Mouse (Mus musculus) heart, postnatal 14 days (tissue): ENCODE data around the gene Mn1. TPM values are rescaled to one million over a fixed set of nuclear protein-coding genes. Genes with fewer than 3 reads are reported as not detected.
A peak's percentile ranks its signal among the peaks of the same experiment; 100 is the strongest.

Experiments used
- DNase-seq, 2 experiments: peaks; one replicate each; pipeline ENCODE4 v3.0.0; 2021 to 2022
- intact Hi-C: fragments of 180-260 bp; cut with DNase I; formaldehyde crosslinking; loops from one replicate; pipeline ENCODE4 v1.15.1; 2025
- long read RNA-seq, 2 experiments: library from polyadenylated mRNA; stranded (forward); transcript quantifications; one replicate each; pipeline ENCODE4 v2.0.0; 2021
- total RNA-seq, 2 experiments: library from RNA; stranded (reverse); gene quantifications; 2 replicates each; pipeline ENCODE4 v1.2.3; 2021

The Mn1 gene
- 10 to 100 TPM; 17.3 to 18.3 TPM for total RNA-seq
- long read RNA-seq, experiment 1, full-length matches to known transcripts: 5 of 7 reads
- long read RNA-seq, experiment 1, partial matches to known transcripts: 0 of 7 reads
- long read RNA-seq, experiment 1, other reads (novel, unspliced or antisense): 2 of 7 reads
- long read RNA-seq, experiment 2, full-length matches to known transcripts: 4 of 6 reads
- long read RNA-seq, experiment 2, partial matches to known transcripts: 2 of 6 reads
- long read RNA-seq, experiment 2, other reads (novel, unspliced or antisense): 0 of 6 reads

DNA sequence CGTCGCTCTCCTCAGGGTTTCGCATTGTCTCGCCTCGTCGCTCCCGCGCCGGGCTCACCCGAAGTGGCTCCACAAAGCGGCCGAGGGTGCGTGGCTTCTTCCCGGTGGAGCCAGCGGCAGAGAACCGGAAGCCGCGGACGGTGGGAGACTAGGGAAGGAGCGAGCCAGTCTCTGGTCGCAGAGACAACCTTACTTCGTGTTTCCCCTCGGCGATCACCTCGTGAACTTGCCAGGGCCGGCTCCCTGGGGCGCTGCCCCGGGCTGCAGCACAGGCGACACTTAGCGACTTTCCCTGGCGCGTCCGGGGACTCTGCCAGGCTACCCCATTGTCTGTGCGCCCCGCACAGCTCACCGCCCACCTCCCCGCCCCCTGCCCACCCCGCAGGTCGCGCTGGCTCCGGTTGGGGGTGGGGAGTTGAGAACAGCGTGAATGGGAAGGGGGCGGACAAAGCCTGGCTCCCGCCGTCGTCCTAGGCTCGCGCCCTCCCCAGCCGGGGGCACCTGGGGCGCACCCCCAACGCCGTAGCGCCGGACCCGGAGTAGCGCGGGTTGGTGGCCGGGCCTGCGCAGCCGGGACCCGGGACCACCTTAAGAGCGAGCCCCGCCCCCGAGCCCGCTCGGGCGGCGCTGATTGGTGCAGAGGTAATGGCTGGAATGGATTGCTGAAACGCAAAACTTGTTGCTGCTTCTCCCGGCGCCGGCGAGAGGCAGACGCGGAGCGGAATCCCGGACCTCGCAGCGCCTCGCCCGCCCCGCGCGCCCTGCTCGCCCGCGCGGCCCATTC lies at the start of gene Mn1:
Gene Mn1 (plus strand): TSS at position 772 of the 784 bp plus-strand sequence.
- peak; percentile 92 to 94 for DNase-seq
- intact Hi-C loops: loop anchor here (2.0 to 10.0 kb wide), 6 partner anchors 50 to 598 kb away; no protein-coding TSS in a partner anchor

DNA sequence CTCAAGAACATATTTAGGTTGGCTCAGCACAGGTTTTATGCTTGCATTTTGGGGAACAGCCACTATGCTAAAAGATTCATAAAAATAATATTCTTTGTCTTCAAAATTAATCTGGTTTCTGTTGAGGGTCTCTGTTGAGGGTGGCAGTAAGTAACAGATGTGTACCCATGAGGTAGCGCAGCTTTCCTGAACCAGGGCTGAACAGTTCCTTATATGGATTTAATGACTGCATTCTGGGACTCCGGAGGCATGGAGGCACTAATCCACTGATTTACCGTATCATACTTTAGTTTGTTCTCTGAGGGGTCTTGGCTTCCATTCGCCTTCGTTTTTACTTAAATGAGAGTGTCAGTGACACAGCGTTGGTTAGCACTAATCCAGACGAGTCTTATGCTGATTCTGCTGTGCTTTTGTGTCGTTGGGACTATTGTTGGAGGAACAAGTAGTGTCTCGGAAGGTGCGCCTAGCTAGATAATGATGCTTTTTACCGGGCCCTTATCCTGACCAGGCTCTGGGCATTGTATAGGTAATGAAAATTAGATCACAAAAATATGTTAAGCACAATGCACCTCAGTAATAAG lies 49.1 kb upstream of the Mn1 start:
- intact Hi-C loops: no loop called here
- DNase-seq: no peak

DNA sequence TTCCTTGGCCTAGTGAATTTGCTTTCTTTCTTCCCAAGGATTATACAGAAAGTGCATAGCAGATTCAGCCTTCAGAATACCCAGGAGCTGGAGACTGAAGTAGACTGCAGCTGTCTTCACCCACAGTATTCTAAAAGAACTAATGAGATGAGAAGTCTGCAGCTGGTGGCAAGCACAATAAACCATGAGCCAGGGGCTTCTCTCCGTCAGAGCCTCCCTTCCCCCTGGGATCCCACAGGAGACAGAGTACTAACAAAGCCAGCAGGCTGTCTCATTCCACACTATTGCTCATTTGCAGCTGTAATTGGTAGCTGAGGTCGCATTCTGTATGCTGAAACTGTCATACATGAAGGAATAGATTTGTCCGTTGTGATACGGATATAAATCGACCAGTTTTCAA lies 48.6 kb upstream of the Mn1 start:
- peak in 1 of 2 experiments; percentile 19 for DNase-seq
- intact Hi-C loops: no loop called here

DNA sequence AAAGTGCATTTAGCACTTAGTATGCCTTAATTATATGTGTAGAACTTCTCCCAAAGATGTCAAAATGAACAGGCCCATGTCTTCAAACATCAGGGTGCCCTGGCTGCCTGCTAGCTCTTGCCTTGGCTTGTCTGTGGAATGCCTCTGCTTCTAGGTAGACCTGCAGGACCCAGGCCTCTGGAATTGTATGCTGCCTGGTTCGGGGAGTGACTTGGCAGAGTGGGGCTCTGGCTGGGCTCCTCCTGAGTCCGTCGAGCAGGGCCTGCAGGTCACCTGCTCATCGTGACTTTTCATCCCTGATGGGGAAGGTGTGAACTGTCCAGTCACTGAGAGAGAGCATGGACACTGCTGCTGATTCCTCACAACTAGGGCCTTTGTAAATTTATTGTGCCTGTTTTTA lies 41.5 kb upstream of the Mn1 start:
- no peak for DNase-seq
- intact Hi-C loops: no loop called here

DNA sequence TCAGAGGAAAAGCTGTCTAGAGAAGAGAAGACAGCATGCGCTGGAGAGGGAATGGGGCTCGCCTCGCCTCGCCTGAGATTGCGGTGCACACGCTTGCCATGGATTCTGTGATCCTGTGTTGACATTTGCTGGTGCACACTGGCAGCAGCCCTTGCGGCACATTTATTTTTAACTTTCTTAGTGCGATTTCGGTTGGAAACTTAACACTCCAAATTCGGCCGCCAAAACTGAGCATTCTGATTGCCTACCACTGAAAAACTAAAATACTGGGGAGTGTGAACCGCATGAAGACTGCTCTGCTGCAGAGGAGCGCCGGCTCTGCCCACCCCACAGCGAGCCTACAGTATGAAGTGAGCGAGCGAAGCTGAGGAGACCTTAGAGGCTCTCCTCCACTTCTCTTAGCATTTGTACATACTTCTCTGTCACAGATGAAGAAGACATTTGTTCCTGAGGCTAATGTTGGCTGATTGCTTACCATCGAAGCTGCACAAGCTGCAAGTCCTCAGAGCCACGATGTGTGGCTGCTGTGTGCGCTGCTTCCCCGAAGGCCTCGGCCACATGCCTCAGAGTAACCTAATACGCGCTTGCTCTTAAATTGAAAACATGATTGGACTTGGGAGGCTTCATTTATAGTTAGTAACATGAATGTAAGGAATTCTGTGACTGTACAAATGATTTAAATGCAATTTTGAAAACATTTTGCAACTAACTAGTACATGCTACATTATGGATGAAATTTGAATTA lies 40.7 kb upstream of the Mn1 start:
- intact Hi-C loops: no loop called here

DNA sequence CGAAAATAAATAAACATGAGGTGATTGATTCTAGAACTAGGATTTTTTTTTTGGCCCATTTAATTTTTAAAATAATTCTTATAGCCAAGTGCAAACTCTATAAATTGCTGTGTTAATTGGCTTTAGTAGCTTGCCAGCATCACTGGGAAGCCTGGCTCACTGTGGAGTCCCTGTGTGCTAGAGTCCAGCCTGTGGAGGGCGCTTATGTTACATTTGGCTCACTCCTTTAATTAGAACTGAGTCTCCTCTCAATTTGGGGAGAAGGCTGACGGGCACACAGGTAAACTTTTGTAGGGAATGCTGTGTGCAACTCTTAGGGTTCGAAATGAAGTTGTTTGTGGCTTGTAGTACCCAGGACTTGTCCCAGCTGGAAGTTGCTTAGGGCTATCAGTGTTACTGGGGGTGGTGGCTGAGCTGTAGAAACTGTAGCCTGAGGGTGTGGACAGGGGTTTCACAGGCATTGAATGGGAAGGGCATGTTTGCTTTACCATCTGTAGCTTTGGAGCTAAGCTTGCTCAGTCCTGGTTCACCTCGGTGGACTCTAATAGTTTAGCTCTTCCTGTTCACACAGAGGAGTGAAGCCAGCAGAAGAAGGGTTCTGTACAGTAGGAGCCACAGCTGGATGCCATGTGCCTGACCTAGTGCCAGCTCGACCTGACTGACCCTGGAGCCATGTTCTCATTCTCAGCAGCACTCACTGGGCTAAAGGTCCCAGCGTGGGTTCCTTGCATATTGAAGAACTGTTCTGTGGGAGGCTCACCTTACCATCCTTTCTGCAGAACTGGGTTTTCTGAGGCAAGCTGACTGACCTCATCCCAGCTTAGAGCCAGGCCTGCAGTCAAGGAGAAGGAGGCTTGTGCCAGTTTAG lies 38.8 kb upstream of the Mn1 start:
- intact Hi-C loops: no loop called here

More for the DNA sequence above, 40.7 kb upstream of the Mn1 start:
- DNase-seq: no peak

DNA sequence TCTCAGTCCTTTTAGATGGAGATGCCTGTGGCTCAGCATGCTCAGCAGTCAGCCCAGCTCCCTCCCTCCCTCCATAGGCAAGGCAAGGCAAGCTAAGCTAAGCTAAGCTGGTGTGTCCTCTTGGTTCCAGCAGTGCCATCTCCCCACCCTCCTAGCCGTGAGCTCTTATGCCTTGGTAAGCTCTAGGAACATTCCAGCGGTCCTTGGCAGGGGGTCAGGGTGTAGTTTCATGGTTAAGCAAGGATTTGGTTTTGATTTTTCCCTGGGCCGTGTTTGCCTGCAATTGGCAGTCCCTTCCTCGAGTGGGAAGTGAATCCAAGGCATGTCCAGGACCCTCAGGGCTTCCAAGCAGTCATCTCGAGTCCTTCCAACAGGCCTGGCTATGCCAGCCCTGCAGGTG lies 33.8 kb upstream of the Mn1 start:
- DNase-seq: no peak
- intact Hi-C loops: no loop called here

More for the DNA sequence above, 38.8 kb upstream of the Mn1 start:
- DNase-seq: peak in 1 of 2 experiments; percentile 56

DNA sequence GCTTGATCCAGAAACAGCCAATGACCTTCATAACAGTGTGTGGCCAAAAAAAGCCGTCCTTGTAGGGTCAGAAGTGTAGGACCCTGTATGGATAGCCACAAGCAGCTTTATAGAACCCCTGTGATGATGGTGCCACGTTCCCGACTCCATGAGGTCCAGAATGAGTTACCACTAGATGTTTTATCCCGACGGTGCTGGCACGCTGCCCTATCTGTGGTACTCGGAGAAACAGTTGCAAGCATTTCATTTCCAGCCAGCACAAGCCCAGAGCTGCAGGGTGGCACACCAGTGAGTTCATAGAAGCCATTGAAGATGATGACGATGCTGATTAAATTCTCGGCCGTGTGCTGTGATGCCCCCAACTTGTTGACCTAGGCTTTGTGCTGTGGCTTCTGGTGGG lies 26.3 kb upstream of the Mn1 start:
- intact Hi-C loops: no loop called here
- DNase-seq: no peak

DNA sequence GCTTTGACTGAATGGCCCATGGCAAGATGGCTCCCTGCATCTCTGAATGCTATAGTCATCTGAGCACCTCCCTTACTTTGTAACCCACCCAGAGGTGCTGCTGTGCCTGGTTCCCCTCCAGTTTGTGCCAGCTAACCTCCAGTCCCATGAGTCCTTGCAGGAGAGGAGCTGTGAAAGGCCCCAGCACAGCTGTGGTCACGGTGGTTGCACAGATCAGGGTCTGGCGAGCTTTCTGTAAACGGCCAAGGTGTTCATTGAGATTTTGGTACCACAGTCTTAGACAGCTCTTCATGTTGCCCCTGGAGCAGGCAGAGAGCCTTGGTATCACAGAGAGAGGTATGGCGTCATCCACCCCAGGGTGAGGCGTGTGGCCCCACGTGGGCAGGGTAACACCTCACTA lies 25.7 kb upstream of the Mn1 start:
- intact Hi-C loops: no loop called here
- DNase-seq: no peak

DNA sequence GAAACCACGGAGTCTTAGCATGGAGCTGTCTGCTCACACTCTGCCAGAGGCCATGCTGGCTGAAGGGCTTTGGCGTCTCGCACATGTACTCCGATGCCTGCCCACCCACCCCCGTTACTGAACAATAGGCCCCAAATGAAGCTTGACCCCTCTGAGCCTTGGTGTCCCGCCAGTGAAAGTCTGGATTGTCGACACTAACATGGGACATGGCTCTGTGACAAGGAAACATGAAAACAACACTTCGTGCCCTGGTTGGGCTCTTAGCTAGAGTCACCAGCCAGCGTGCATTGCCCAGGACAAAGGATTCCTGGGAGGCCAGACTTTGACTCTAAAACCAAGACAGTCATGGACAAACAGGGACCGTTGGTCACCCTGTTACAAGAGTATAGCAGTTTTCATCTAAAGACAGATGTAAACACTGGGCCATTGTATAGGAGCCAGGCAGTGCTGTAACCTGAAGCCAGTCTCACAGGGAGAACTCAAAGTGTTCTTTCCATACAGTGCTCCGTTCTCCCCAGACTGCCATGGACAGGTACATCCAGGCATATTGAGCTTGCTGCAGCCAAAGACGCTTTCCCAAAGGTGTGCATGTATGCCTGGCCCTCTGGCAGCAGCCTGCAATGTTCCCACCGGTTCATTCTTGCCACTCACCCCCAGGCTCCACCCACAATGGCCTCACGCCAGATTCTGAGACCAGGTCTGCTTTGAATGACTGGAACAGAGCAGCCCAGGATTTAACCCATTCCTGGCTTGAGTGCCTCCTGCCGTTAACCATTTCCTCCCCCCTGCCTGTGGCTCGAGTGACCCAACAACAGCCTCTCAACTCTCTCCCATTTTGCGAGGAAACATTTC lies 23.6 kb upstream of the Mn1 start:
- intact Hi-C loops: no loop called here
- peak; percentile 40 to 71 for DNase-seq

DNA sequence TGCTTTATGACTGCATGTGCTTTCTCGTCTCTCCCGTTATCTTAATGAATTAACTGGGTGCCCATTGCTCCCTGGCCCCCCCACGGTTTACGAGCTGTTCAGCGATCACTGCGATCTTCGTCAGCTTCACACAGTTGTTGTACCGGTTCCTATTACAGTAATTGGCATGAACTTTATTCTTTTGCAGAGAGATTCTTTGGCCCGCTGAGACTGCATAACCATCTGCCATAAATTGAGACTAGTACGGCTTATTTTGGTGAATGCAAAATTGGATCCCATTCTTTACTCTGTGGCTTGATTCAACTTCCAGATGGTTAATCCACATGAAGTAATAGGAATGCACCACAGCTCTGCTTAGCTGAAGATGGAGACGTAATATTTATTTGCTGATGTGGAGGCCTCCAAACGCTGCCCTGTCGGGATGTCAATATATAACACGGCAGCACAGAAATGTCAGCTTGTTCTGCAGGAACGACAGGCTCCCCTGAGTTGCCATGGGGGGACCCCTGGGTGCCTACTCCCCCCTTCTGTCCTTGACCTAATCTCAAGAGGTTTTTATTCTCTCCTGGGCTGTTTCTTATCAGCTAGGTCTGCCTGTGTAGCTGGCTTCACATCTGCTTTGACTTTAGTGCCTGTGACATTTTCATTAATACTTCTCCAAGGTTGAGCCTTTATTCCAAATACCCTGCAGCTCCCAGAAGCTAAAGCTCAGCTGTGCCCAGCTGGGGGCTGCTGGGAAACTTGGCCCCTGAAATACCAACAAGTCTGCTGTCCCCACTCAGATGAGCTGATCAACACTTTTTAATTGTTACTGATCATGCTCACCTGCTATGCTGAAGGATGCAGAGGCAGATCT lies 22.7 kb upstream of the Mn1 start:
- DNase-seq: no peak
- intact Hi-C loops: no loop called here

DNA sequence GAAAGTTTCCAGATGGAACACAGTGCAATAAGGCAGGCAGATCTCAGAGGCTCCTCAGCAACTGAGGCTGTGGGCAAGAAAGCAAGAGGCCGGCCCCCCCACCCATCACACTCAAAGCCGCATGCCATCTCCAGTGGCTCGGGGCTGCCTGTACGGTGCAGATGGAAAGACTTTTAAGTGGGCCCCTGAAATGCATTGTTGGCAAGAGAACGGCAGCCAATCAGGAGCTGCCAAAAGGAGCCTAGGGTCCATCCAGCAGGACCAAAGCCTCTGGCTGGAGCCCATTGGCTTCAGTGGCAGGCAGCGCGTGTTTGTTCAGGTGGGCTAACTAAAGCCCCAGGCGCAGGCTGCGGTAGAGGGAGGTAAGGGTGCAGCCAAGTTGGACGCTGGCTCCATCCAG lies 21.4 kb upstream of the Mn1 start:
- DNase-seq: no peak
- intact Hi-C loops: no loop called here

DNA sequence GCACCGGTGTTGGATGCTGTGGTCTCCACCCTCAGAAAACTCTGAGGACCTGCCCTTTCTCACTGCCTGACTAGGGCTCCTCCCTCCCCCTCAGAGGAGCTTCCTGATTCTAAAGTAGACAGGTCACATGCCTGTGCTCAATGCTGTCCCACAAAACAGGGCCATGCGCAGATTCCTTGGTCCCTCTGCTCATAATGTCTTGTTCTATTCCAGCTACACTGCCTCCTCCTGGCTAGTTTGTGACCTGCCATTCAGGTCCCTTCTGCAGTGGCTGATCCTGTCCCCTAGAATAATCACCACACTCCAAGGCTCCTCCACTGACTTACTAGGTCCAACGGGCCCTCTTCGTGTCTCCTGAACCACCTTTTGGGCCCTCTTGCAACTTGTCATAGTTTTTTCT lies 21.0 kb upstream of the Mn1 start:
- intact Hi-C loops: no loop called here
- DNase-seq: no peak

DNA sequence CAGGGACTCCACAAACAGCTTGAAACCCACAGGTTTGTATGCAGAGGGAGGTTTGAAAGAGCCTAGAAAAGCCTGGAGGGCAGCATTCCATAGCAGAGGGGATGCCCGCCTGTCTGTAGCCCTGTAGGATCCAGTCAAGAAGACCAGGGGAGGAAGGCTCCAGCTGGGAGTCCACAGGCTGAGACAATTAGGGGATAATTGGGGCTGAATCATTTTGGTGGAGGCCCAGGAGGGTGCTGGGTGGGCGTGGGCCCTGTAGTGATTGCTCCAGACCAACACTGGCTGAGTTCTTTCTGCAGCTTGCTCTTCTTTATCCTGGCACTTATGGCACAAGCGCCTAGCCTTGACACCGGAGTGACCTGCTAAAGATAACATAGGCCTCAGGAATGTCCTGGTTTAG lies 18.7 kb upstream of the Mn1 start:
- DNase-seq: no peak
- intact Hi-C loops: no loop called here

DNA sequence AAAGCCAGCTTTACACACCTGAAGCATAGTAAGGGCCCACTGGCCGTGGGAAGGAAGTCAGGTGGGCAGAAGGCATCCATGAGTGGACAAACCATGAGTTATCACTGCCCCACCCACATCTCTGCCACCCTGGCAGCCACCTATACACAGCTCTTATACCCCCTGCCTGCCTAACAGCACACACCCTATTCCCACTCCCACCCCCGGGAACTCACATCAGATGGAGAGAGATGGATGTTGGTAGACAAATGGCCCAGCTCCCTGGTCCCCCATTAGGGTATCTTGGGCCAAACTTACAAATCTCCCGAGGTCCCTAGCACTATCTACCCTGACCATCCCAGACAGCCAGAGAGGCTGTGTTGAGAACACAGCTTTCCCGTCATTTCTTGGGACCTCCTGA lies 17.9 kb upstream of the Mn1 start:
- intact Hi-C loops: no loop called here
- DNase-seq: no peak

DNA sequence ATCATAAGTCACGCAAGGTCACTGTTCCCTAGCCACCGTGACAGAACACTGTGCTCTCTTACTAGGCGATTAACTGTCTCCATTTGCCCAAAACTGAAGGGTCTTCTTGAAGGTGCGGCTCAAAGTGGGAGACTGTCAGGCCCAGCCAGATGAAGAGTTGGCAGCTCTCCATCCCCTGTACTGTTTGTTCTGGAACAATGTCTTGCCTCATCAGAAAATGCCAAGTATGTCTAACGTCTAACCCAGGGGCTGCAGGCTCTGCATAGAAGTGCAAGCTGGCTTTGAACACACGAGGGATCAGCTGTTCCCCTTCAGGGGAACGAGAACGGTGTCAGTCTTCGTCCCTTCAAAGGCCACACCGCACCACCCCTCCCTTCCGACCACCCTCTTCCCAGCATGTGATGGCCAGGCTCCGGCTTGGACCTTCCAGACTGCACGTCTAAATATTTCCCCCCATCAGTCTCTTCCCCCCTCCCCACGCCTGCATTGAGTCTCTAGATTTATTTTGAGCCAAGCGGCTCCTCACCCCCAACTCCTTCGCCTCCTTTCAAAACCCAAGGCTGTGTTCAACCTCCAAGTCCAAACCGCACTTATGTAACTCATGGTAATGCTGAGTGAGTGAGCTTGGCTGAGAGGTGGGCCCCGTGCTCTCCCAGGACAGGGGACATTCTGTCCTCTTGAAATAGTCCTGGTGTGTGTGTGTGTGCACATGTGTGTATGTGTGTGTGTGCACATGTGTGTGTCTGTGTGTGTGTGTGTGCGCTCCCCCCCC lies 15.1 kb upstream of the Mn1 start:
- intact Hi-C loops: no loop called here
- DNase-seq: no peak

DNA sequence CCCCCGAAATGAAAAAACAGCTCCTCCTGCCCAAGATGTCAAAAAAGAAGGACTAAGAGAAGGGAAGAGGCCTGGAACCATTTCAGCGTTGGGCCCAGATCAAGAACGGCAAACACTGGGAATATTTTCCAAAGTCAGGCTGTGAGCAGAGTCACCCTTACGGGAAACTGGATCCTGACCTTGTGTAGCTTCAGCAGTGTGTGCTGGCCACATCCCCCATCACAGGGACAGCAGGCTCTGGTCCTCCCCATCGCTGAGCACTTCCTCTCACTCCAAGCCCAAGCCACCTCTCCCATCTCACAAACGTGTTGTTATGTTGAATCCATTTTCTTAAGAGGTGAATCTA lies 14.5 kb upstream of the Mn1 start:
- peak in 1 of 2 experiments; percentile 50 for DNase-seq

DNA sequence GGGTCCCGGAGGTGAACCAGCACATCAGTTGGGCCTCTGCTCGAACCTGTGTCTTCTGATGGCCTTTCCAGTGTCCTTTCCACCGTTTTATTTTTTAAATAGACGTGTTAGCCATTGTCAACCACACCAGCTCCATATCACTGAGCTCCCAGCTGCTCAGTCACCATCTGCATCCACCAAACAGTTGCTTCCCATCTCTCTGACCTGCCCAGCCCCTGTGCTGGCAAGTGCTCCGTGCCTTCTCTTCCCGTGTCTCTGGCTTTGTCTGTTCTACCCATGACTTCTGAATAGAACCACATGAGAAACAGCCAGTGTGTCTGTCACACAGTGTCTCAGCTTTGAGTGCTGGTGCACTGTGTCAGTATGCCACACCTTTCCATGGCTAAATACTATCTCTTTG lies 12.4 kb upstream of the Mn1 start:
- DNase-seq: no peak
- intact Hi-C loops: no loop called here

More for the DNA sequence above, 14.5 kb upstream of the Mn1 start:
- intact Hi-C loops: no loop called here
